Mouse (Mus musculus) lung, embryonic 16.5 days (tissue): ENCODE measurements at regions not wholly inside any gene's neighbourhood (a gene's known extent, or its start where the extent isn't known, plus 50 kb on each side); places are given as distances from the start of the nearest gene placed in this dataset.

Source experiments
- ATAC-seq: fragments of 200-750 bp; cut with Nextera tagmentation; 2 replicates; pipeline ENCODE4 v1.8.0; 2017; ENCODE audit warnings: low read depth, mild to moderate bottlenecking, moderate library complexity
- H3K27ac ChIP-seq: fragments of 300-500 bp; sonication (generic); 2 replicates; pipeline ENCODE4 v1.5.1; 2014; ENCODE audit warnings: mild to moderate bottlenecking, control low read depth, low read length
- H3K27me3 ChIP-seq: fragments of 300-500 bp; sonication (generic); 2 replicates; pipeline ENCODE4 v1.6.1; 2014; ENCODE audit warnings: low read depth, low read length, mixed read lengths; ENCODE audit not compliant: control insufficient read depth, insufficient read depth
- H3K36me3 ChIP-seq: fragments of 300-500 bp; sonication (generic); 2 replicates; pipeline ENCODE4 v1.6.1; 2014; ENCODE audit warnings: low read length; ENCODE audit not compliant: control insufficient read depth, insufficient read depth
- H3K4me1 ChIP-seq: fragments of 300-500 bp; sonication (generic); replicated peaks from 2 replicates; pipeline ENCODE4 v1.6.1; 2014; ENCODE audit warnings: low read length, mixed read lengths; ENCODE audit not compliant: control insufficient read depth, insufficient read depth
- H3K4me2 ChIP-seq: fragments of 300-500 bp; sonication (generic); 2 replicates; pipeline ENCODE4 v1.6.1; 2014; ENCODE audit warnings: low read depth, low read length, control low read depth
- H3K4me3 ChIP-seq: fragments of 300-500 bp; sonication (generic); 2 replicates; pipeline ENCODE4 v1.5.1; 2014; ENCODE audit warnings: mild to moderate bottlenecking, low read length, control low read depth
- H3K9ac ChIP-seq: fragments of 300-500 bp; sonication (generic); 2 replicates; pipeline ENCODE4 v1.6.1; 2014; ENCODE audit warnings: low read length, control low read depth
- H3K9me3 ChIP-seq: fragments of 300-500 bp; sonication (generic); 2 replicates; pipeline ENCODE4 v1.6.1; 2016; ENCODE audit warnings: low read length; ENCODE audit not compliant: control insufficient read depth
- WGBS: fragments of 180-500 bp; shearing (Covaris S2); extraction: QIAGEN DNeasy Blood & Tissue Kit; methylation state at CpG from one replicate; pipeline ENCODE4 v1.1.7; 2014; 5-methylcytosine and 5-hydroxymethylcytosine counted together

DNA sequence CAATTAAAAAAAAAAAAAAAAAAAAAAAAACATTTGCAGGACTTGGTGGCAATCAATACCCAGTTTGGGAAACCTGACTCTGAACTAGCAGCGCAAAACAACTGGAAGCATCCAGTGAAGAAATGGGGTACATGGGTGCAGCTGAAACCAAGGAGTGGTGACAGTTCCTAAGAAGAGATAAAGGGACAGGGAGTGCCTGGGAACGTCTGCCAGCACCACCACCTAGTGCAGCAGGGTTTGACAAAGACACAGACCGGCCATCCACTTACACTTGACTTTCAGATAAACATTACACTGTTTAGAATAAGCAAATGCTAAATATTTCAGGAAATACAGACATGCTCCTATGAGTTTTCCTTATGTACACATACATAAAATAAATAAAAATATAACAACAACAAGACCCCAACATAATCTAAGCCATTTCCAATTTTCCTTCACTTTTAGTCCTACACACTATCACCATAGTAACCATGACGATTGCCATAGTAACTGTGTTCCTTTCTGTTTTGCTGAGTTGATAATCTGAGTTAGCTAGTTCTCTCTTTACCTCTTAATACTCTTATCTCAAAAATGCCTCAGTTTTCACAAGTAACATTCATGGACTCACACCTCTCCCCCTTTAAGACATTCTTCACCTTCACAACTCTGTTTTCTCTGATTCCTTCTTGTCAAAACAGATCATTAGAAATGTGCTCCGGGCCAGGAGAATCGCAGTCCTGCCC, 80.3 kb downstream of the Ackr3 start:
- H3K4me1 ChIP-seq = peaks cover 20% of the 10 kb centered on the region
- no peak for ATAC-seq
- H3K9me3 ChIP-seq = no peaks in the 10 kb centered on the region
- no peak overlapping the region for H3K27ac ChIP-seq
- no peak overlapping the region for H3K4me2 ChIP-seq
- 47% methylated on average over 6 of the region's 6 CpGs for WGBS
- no peaks in the 10 kb centered on the region for H3K36me3 ChIP-seq
- no peak overlapping the region for H3K9ac ChIP-seq
- peaks cover 45% of the 10 kb centered on the region for H3K27me3 ChIP-seq
- no peak overlapping the region for H3K4me3 ChIP-seq

GRCm38 (mm10) chr1:90285318-90285717, 81.5 kb downstream of the Ackr3 start:
- ATAC-seq = no peak
- Histone ChIP-seq H3K36me3 (no peaks in the 10 kb centered on the region), H3K9ac (no peak overlapping the region), H3K4me1 (peaks cover 20% of the 10 kb centered on the region), H3K9me3 (no peaks in the 10 kb centered on the region), H3K4me2 (no peak overlapping the region), H3K27ac (no peak overlapping the region), H3K27me3 (peaks cover 47% of the 10 kb centered on the region), H3K4me3 (no peak overlapping the region)
- 73% methylated on average over 4 of the region's 4 CpGs for WGBS

DNA sequence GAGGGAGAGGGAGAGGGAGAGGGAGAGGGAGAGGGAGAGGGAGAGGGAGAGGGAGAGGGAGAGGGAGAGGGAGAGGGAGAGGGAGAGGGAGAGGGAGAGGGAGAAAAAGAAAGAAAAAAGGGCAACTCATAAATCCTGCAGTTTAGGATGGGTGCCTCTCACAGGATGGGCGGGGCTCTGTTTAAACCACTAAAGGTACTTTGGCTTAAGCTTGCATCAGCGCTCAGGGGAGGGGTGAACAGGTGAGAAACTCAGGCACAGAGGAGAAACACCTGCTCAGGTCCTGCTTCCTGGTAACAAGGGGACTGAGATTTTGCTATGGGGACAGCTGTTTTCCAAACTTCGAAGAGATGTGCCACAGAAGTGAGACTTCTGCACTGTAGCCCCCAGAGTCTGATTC, 83.5 kb downstream of the Ackr3 start:
- Histone ChIP-seq H3K4me2 (no peak overlapping the region), H3K9ac (no peak overlapping the region), H3K27me3 (peaks cover 41% of the 10 kb centered on the region), H3K4me1 (peaks cover 20% of the 10 kb centered on the region), H3K27ac (no peak overlapping the region), H3K9me3 (no peaks in the 10 kb centered on the region), H3K4me3 (no peak overlapping the region), H3K36me3 (no peaks in the 10 kb centered on the region)
- WGBS = 83% methylated on average over 3 of the region's 3 CpGs
- ATAC-seq = no peak

DNA sequence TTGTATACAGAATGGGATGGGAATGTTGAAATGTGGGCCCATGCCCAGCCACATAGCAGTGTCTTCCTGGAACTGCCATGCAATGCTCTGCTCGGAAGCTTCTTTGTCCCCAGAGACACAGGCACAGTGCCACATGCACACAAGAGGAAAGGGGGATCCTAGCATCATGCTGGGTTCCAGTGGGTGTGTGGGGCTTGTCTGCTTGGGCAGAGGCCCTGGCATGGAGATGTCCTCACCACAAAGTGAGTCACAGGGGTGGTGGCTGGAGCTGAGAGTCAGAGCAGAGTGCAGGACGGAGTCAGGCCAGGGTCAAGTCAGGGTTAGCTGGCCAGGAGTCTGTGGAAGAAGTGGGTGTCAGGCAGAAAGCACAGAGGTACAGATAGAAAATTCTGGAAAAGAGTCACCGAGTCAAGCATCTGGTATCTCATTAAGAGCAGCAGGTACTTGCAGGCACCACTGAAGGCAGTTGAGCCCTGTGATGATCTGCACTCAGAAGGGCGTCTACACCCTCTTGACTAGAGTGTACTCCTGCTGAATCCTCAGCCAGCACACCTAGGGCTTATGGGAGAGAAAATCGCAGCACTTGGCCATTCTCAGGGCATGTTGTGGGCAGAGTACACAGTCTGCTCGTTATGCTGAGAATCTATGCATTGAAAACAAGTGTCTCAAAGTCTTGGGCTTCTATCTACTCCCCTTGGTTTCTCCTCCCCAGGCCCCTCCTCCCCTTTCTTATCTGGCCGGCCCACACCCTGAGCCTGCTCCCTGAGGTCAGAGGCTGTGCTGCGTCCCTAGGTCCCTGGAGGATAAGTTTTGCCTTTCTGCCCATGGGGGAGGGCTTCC, 85.3 kb downstream of the Ackr3 start:
- Histone ChIP-seq H3K27ac (no peak overlapping the region), H3K4me1 (peaks cover 5% of the 10 kb centered on the region), H3K4me3 (no peak overlapping the region), H3K36me3 (no peaks in the 10 kb centered on the region), H3K4me2 (no peak overlapping the region), H3K9me3 (no peaks in the 10 kb centered on the region), H3K9ac (no peak overlapping the region), H3K27me3 (peaks cover 57% of the 10 kb centered on the region)
- peak; percentile 14; the same call in 1 of the 2 replicates for ATAC-seq
- 47% methylated on average over 8 of the region's 8 CpGs for WGBS

GRCm38 (mm10) chr1:90289732-90290215, 86.0 kb downstream of the Ackr3 start:
- Histone ChIP-seq H3K36me3 (no peaks in the 10 kb centered on the region), H3K4me2 (no peak overlapping the region), H3K9me3 (no peaks in the 10 kb centered on the region), H3K27ac (no peak overlapping the region), H3K27me3 (peaks cover 58% of the 10 kb centered on the region), H3K4me1 (peaks cover under 1% of the 10 kb centered on the region; the same call in 1 of the 2 replicates), H3K4me3 (no peak overlapping the region), H3K9ac (no peak overlapping the region)
- ATAC-seq = peak; percentile 38; the same call in 1 of the 2 replicates
- WGBS = 25% methylated on average over 6 of the region's 6 CpGs

DNA sequence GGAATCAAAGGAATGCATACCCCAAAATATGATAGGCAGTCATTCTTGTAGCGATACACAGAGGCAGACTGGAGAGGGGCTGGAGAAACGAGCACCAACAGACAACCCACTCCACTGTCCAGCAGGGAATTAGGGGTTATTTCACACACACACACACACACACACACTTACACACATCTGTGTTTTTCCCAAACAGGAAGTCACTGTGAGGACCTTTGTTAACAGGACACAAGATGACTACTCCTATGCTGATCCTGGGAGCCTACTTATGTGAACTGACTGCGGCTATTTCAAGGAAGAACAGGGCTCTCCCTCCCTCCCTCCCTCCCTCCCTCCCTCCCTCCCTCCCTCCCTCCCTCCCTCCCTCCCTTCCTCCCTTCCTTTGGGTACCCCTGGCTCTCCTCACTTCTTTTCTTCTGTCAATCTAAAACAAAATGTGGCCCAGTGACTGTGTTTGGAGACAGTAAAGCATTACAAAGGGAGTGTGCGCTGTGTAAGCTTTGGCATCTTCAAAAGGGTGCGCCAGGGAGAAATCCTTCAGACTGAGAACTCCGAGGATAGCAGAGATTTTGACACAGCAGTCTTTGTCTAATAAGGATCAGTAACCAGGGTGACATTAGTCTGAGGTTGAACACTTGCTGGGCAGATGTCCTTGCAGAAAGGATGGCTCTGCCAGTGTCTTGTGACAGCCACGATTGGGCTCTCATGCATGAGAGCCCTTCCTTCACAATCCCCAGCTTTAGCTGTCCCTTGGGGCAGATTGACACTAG, 86.8 kb downstream of the Ackr3 start:
- no peak overlapping the region for H3K4me2 ChIP-seq
- no peaks in the 10 kb centered on the region for H3K36me3 ChIP-seq
- ATAC-seq = no peak

DNA sequence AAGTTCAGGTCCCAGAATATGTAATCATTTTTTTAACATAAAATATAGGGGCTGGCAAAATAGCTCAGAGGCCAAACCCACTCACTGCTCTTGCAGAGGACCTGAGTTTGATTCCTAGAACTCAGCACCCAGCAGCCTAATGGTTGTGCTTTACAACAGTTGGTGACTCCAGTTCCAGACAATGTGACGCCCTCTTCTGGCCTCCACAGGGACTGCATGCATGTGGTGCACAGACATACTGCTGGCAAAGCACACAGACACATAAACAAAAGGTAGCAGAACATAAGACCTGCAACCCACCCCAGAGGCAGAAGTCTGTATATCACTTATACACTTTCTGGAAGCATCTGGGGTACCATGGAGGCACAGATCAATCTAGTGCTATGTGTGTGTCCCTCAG, 87.5 kb downstream of the Ackr3 start:
- H3K4me1 ChIP-seq = no peaks in the 10 kb centered on the region
- no peaks in the 10 kb centered on the region for H3K36me3 ChIP-seq
- H3K27me3 ChIP-seq = peaks cover 63% of the 10 kb centered on the region
- 71% methylated on average over 1 of the region's 1 CpGs for WGBS
- H3K27ac ChIP-seq = no peak overlapping the region
- no peak for ATAC-seq
- H3K9me3 ChIP-seq = no peaks in the 10 kb centered on the region
- H3K9ac ChIP-seq = no peak overlapping the region
- no peak overlapping the region for H3K4me2 ChIP-seq
- H3K4me3 ChIP-seq = no peak overlapping the region

More for the DNA sequence above, 86.8 kb downstream of the Ackr3 start:
- Histone ChIP-seq H3K27me3 (peaks cover 63% of the 10 kb centered on the region), H3K4me3 (no peak overlapping the region), H3K27ac (no peak overlapping the region), H3K9ac (no peak overlapping the region), H3K4me1 (no peaks in the 10 kb centered on the region), H3K9me3 (no peaks in the 10 kb centered on the region)
- WGBS = 57% methylated on average over 7 of the region's 7 CpGs

GRCm38 (mm10) chr1:90297751-90298150, 94.0 kb downstream of the Ackr3 start:
- WGBS = 34% methylated on average over 5 of the region's 5 CpGs
- no peaks in the 10 kb centered on the region for H3K9me3 ChIP-seq
- H3K4me1 ChIP-seq = no peaks in the 10 kb centered on the region
- no peaks in the 10 kb centered on the region for H3K36me3 ChIP-seq
- no peak overlapping the region for H3K27ac ChIP-seq
- H3K4me3 ChIP-seq = no peak overlapping the region
- peak; percentile 82 for ATAC-seq
- H3K27me3 ChIP-seq = peaks cover 76% of the 10 kb centered on the region
- no peak overlapping the region for H3K9ac ChIP-seq
- no peak overlapping the region for H3K4me2 ChIP-seq

DNA sequence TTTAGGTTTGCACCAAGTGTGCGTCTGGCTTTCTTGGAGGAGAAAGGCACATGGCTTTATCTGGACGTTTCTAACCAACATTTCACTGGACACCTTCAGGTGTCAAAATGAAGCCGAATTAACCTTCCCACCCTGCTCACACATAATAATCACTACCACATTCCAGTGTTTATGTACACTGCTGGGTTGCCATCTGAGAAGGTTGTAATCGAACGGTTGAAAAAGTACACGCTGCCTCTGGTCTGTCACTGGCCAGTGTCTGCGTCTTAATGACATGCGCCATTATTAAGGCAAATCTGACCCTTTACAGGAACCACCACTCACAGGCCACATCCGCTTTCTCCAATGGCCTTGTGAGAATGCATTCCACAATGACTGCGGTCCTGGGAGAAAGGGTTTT, 96.4 kb downstream of the Ackr3 start:
- ATAC-seq = no peak
- no peak overlapping the region for H3K27ac ChIP-seq
- no peak overlapping the region for H3K4me3 ChIP-seq
- 38% methylated on average over 10 of the region's 10 CpGs for WGBS
- H3K9me3 ChIP-seq = peaks cover 4% of the 10 kb centered on the region; the same call in 1 of the 2 replicates
- no peaks in the 10 kb centered on the region for H3K36me3 ChIP-seq
- peaks cover 63% of the 10 kb centered on the region for H3K27me3 ChIP-seq
- H3K4me1 ChIP-seq = no peaks in the 10 kb centered on the region
- no peak overlapping the region for H3K4me2 ChIP-seq
- H3K9ac ChIP-seq = no peak overlapping the region
